Mouse (Mus musculus): ENCODE measurements around the gene Ptprq. TPM values are rescaled to one million over a fixed set of nuclear protein-coding genes. Genes with fewer than 3 reads are reported as not detected.

Ptprq gene
- total RNA-seq, 1 experiment: 0.04 TPM

DNA sequence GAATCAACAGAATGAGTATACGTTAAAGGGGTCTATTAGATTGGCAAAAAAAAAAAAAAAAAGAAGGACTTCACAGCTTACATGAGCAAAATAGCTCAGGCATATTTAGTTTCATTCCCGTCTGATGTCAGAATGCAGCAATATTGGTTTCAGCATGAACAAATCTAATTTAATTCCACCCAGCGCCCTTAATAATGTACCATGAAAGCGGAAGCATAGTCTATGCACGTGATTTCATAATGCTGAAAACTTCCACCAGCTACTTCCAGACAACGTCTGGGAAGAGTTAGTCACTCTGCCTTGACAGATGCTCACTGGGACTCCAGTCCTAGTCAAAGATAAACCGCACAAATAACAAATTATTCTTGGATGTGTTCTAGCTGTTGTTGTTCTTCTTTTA is 15.6 kb upstream of the Ptprq start:
- Histone ChIP-seq H3K4me3 (ENCODE audit: insufficient read depth in 1 of 2, low read depth in 1 of 2, low read length in 2 of 2, poor library complexity in 1 of 2, severe bottlenecking in 1 of 2) (no peak overlapping the region), H3K9ac (ENCODE audit: insufficient read depth, low read depth, low read length, poor library complexity, severe bottlenecking) (no peak overlapping the region), H3K27ac (ENCODE audit: insufficient read depth, low read depth, low read length, poor library complexity, severe bottlenecking) (no peak overlapping the region), H3K36me3 (ENCODE audit: control insufficient read depth, insufficient read depth, low read length, poor library complexity, severe bottlenecking) (no peaks in the 10 kb centered on the region), H3K9me3 (ENCODE audit: control insufficient read depth, insufficient read depth, low read depth, low read length) (no peaks in the 10 kb centered on the region), H3K4me1 (ENCODE audit: control insufficient read depth in 2 of 2, insufficient read depth in 2 of 2, low read length in 2 of 2, poor library complexity in 1 of 2) (no peaks in the 10 kb centered on the region)
- TF ChIP-seq HCFC1 (IDR thresholded peaks at IDR 0.05; ENCODE audit: borderline replicate concordance, insufficient read depth, low read length): no peak
- TF ChIP-seq MAFK (IDR thresholded peaks at IDR 0.05; ENCODE audit: insufficient read depth, low read depth, low read length): no peak
- TF ChIP-seq CHD2 (IDR thresholded peaks at IDR 0.05; ENCODE audit: low read depth, low read length): no peak
- TF ChIP-seq ZNF384 (IDR thresholded peaks at IDR 0.05; ENCODE audit: low read depth, low read length): no peak
- TF ChIP-seq ZC3H11A (IDR thresholded peaks at IDR 0.05; ENCODE audit: borderline replicate concordance, low read depth, low read length): no peak
- in situ Hi-C loops (cut with MboI; ENCODE audit: low sequenced_read_pairs in 2 of 2, unreplicated experiment in 2 of 2): no loop called here
- DNase-seq (ENCODE audit: low read depth, low spot score): no peak

DNA sequence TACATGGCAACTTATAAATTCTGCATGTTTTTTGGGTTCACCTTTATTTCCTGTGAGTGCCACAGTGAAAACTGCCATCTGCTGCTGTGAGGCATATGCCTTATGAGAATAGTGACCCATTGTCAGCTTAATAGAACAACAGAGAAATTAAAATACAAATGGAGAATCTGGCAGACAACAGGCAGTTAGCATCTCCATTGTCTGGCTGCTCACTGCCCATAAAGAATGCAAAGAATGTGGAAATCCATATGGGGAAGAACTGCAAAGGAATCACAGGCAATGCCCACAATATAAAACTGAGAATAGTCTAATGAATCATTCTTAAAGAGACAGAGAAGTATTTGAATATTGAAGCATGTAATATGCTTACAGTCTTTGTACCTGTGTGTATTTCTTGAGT is 14.5 kb upstream of the Ptprq start:
- in situ Hi-C loops (cut with MboI; ENCODE audit: low sequenced_read_pairs in 2 of 2, unreplicated experiment in 2 of 2): no loop called here

DNA sequence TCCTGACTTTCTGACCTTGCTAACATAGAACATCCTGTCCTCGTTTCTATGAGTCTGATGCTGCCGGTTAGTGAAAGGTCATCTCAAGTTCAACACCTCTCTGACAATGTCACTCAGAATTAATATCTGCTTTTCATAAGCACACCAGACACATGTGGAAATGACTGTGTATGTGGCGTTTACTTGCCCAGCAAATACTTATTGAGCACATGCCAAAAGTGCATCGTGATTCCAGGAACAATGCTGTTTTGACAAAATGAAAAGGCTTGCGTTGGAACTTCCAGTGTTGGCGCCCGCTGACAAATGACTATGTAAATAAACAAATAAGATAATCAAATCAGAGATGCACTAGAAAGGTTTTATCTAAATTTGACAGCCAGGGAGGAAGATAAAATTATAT is 5.8 kb upstream of the Ptprq start:
- no peak overlapping the region for H3K9ac ChIP-seq (ENCODE audit: insufficient read depth, low read depth, low read length, poor library complexity, severe bottlenecking)
- no peaks in the 10 kb centered on the region for H3K4me1 ChIP-seq (ENCODE audit: control insufficient read depth in 2 of 2, insufficient read depth in 2 of 2, low read length in 2 of 2, poor library complexity in 1 of 2)
- TF ChIP-seq MAFK (IDR thresholded peaks at IDR 0.05; ENCODE audit: insufficient read depth, low read depth, low read length) (no peak), CHD2 (IDR thresholded peaks at IDR 0.05; ENCODE audit: low read depth, low read length) (no peak), ZNF384 (IDR thresholded peaks at IDR 0.05; ENCODE audit: low read depth, low read length) (no peak), HCFC1 (IDR thresholded peaks at IDR 0.05; ENCODE audit: borderline replicate concordance, insufficient read depth, low read length) (no peak), ZC3H11A (IDR thresholded peaks at IDR 0.05; ENCODE audit: borderline replicate concordance, low read depth, low read length) (no peak)
- H3K4me3 ChIP-seq (ENCODE audit: insufficient read depth in 1 of 2, low read depth in 1 of 2, low read length in 2 of 2, poor library complexity in 1 of 2, severe bottlenecking in 1 of 2): no peak overlapping the region
- no peaks in the 10 kb centered on the region for H3K36me3 ChIP-seq (ENCODE audit: control insufficient read depth, insufficient read depth, low read length, poor library complexity, severe bottlenecking)
- in situ Hi-C loops (cut with MboI; ENCODE audit: low sequenced_read_pairs in 2 of 2, unreplicated experiment in 2 of 2): no loop called here
- no peak overlapping the region for H3K27ac ChIP-seq (ENCODE audit: insufficient read depth, low read depth, low read length, poor library complexity, severe bottlenecking)
- H3K9me3 ChIP-seq (ENCODE audit: control insufficient read depth, insufficient read depth, low read depth, low read length): no peaks in the 10 kb centered on the region
- no peak for DNase-seq (ENCODE audit: low read depth, low spot score)

More for the DNA sequence above, 14.5 kb upstream of the Ptprq start:
- Histone ChIP-seq H3K4me1 (ENCODE audit: control insufficient read depth in 2 of 2, insufficient read depth in 2 of 2, low read length in 2 of 2, poor library complexity in 1 of 2) (no peaks in the 10 kb centered on the region), H3K9ac (ENCODE audit: insufficient read depth, low read depth, low read length, poor library complexity, severe bottlenecking) (no peak overlapping the region), H3K36me3 (ENCODE audit: control insufficient read depth, insufficient read depth, low read length, poor library complexity, severe bottlenecking) (no peaks in the 10 kb centered on the region), H3K27ac (ENCODE audit: insufficient read depth, low read depth, low read length, poor library complexity, severe bottlenecking) (no peak overlapping the region), H3K4me3 (ENCODE audit: insufficient read depth in 1 of 2, low read depth in 1 of 2, low read length in 2 of 2, poor library complexity in 1 of 2, severe bottlenecking in 1 of 2) (no peak overlapping the region), H3K9me3 (ENCODE audit: control insufficient read depth, insufficient read depth, low read depth, low read length) (no peaks in the 10 kb centered on the region)
- TF ChIP-seq ZNF384 (IDR thresholded peaks at IDR 0.05; ENCODE audit: low read depth, low read length) (no peak), ZC3H11A (IDR thresholded peaks at IDR 0.05; ENCODE audit: borderline replicate concordance, low read depth, low read length) (no peak), HCFC1 (IDR thresholded peaks at IDR 0.05; ENCODE audit: borderline replicate concordance, insufficient read depth, low read length) (no peak), CHD2 (IDR thresholded peaks at IDR 0.05; ENCODE audit: low read depth, low read length) (no peak), MAFK (IDR thresholded peaks at IDR 0.05; ENCODE audit: insufficient read depth, low read depth, low read length) (no peak)
- no peak for DNase-seq (ENCODE audit: low read depth, low spot score)

DNA sequence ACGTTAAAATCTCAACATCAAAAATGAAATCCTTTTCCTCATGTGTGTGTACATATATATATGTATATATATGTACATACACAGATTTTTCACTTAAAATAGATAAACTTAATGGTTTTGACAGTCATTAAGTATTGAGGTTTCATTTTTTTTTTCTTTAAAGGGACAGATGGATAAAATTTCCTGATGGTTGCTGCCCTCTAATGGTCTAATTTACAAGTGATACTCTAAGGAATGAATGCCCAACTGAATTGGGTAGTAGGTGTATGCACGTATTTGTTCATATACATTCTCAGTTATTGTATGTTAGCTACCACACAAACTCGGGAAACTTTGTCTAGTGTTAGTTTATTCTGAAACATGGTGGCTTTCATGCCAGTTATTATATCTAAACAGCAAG is 15.4 kb downstream of the Ptprq start:
- Histone ChIP-seq H3K4me3 (ENCODE audit: insufficient read depth in 1 of 2, low read depth in 1 of 2, low read length in 2 of 2, poor library complexity in 1 of 2, severe bottlenecking in 1 of 2) (no peak overlapping the region), H3K27ac (ENCODE audit: insufficient read depth, low read depth, low read length, poor library complexity, severe bottlenecking) (no peak overlapping the region), H3K4me1 (ENCODE audit: control insufficient read depth in 2 of 2, insufficient read depth in 2 of 2, low read length in 2 of 2, poor library complexity in 1 of 2) (no peaks in the 10 kb centered on the region), H3K9me3 (ENCODE audit: control insufficient read depth, insufficient read depth, low read depth, low read length) (no peaks in the 10 kb centered on the region), H3K9ac (ENCODE audit: insufficient read depth, low read depth, low read length, poor library complexity, severe bottlenecking) (no peak overlapping the region), H3K36me3 (ENCODE audit: control insufficient read depth, insufficient read depth, low read length, poor library complexity, severe bottlenecking) (no peaks in the 10 kb centered on the region)
- in situ Hi-C loops (cut with MboI; ENCODE audit: low sequenced_read_pairs in 2 of 2, unreplicated experiment in 2 of 2): loop anchor here (10.0 to 25.0 kb wide), 2 partner anchors 260 to 267 kb away; no protein-coding TSS in a partner anchor
- DNase-seq (ENCODE audit: low read depth, low spot score): no peak
- TF ChIP-seq ZNF384 (IDR thresholded peaks at IDR 0.05; ENCODE audit: low read depth, low read length) (peak; percentile 39; the same call in 1 of the 2 replicates), MAFK (IDR thresholded peaks at IDR 0.05; ENCODE audit: insufficient read depth, low read depth, low read length) (no peak)

DNA sequence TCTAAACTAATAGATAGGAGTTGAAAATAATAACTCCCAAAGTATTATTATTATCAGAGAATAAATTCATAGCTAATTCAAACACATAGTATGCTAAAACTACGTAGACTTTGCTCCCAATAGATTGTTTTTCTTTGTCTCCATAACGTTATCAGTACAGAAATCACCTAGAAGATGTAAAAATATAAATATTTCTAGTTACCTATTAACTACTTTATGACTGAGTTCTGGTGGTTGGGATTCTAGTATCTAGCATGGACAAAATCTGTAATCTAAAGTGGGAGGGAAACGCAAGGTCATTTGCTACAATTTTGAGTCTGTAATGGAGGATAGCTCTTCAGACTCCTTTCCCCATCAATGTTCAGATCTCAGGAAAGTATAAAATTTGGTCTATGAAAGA is 18.9 kb downstream of the Ptprq start:
- H3K9me3 ChIP-seq (ENCODE audit: control insufficient read depth, insufficient read depth, low read depth, low read length): no peaks in the 10 kb centered on the region
- in situ Hi-C loops (cut with MboI; ENCODE audit: low sequenced_read_pairs in 2 of 2, unreplicated experiment in 2 of 2): loop anchor here (10.0 to 25.0 kb wide), 2 partner anchors 256 to 264 kb away; no protein-coding TSS in a partner anchor
- H3K9ac ChIP-seq (ENCODE audit: insufficient read depth, low read depth, low read length, poor library complexity, severe bottlenecking): no peak overlapping the region
- H3K27ac ChIP-seq (ENCODE audit: insufficient read depth, low read depth, low read length, poor library complexity, severe bottlenecking): no peak overlapping the region
- H3K36me3 ChIP-seq (ENCODE audit: control insufficient read depth, insufficient read depth, low read length, poor library complexity, severe bottlenecking): no peaks in the 10 kb centered on the region
- no peaks in the 10 kb centered on the region for H3K4me1 ChIP-seq (ENCODE audit: control insufficient read depth in 2 of 2, insufficient read depth in 2 of 2, low read length in 2 of 2, poor library complexity in 1 of 2)
- no peak for TF ChIP-seq MAFK (IDR thresholded peaks at IDR 0.05; ENCODE audit: insufficient read depth, low read depth, low read length)
- no peak for TF ChIP-seq HCFC1 (IDR thresholded peaks at IDR 0.05; ENCODE audit: borderline replicate concordance, insufficient read depth, low read length)
- no peak for TF ChIP-seq ZC3H11A (IDR thresholded peaks at IDR 0.05; ENCODE audit: borderline replicate concordance, low read depth, low read length)
- TF ChIP-seq CHD2 (IDR thresholded peaks at IDR 0.05; ENCODE audit: low read depth, low read length): no peak
- TF ChIP-seq ZNF384 (IDR thresholded peaks at IDR 0.05; ENCODE audit: low read depth, low read length): no peak
- no peak for DNase-seq (ENCODE audit: low read depth, low spot score)
- H3K4me3 ChIP-seq (ENCODE audit: insufficient read depth in 1 of 2, low read depth in 1 of 2, low read length in 2 of 2, poor library complexity in 1 of 2, severe bottlenecking in 1 of 2): no peak overlapping the region
